Mouse (Mus musculus) spleen, postnatal 10 days (tissue): ENCODE data around the gene Stat4.

Source experiments
- DNase-seq, 2 experiments: peaks; one replicate each; pipeline ENCODE4 v3.0.0; 2021 to 2022; ENCODE audit warnings: low spot score in 2 of 2

Stat4 gene

DNA sequence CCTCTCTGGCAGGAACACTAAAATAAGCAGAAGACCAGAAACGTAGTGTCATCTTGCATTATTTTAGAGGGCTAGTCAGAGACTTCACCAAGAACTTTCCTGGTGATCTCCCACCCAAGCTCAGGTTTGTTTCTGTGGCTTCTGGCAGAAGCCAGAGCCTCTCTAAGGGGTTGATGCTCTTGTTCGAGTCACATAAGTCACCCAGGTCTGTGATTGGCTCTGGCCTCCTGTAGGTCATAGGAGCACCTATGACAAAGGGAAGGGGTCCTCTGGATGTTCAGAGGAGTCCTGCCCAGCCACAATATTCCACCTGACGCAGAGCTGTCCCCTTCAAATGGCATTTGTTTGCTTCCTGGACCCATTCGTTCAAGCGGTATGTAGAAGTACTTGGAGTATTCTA is at the start of gene Stat4:
Gene Stat4, plus strand, starts transcription at position 301 of the 400 bp plus-strand sequence.
- DNase-seq = no peak

DNA sequence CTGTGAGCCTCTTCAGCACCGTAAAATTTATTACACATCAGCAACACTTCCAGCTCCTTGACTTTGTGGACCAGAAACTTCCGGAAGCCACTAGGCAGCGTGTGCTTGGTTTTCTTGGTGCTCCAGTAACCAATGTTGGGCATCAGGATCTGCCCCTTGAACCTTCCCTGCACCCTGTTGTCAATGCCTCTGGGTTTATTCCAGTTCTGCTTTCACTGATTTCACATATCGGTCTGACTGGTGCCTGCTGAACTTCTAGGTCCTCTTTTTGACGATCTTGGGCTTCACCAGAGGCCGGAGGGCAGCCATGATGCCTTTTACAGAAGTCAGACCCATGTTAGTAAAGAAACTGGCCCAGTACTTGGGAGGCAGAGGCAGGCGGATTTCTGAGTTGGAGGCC is 48.6 kb upstream of the Stat4 start:
- no peak for DNase-seq

DNA sequence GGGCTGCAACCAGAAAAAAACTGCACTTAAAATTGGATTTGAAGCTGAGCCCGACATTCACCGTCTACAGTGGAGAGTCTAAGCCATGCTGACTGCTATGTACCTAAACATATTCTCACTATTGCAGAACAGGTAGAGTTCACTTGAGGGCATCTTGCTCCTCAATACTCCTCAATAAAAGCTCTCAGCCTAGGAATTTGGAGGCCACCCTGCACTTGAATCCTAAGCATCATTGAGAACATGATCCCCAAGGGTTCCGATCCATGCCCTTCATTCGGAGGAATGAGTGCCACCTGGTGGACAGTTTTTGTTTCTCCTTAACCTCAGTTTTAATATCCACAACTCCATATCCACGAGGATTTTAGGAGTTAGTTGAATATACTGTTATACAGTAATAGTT is 42.2 kb upstream of the Stat4 start:
- peak in 1 of 2 experiments; percentile 30 for DNase-seq

GRCm38 (mm10) chr1:51947116-51947515 is 39.8 kb upstream of the Stat4 start:
- DNase-seq = no peak

GRCm38 (mm10) chr1:51964647-51965046 is 22.3 kb upstream of the Stat4 start:
- DNase-seq = no peak

- no peak for DNase-seq
Measured at GRCm38 (mm10) chr1:51968994-51969393, 18.0 kb upstream of the Stat4 start.

DNA sequence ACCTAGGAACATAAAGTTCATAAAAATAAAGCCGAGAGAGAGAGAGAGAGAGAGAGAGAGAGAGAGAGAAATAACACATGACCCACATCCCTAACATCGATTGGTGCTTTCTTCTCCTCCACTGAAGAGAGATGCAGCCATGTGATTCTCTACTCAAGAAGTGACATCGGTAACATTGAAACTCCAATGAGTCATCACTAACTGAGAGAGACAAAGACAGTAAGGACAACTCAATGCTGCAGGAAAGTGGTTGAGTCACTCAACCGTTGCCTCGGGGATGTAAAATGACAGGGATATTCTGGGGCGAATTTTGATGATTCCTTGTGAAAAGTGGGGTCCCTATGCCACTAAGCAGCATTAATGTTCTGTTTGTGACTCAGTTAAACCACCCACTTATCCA is 16.8 kb upstream of the Stat4 start:
- no peak for DNase-seq

- no peak for DNase-seq
Measured at GRCm38 (mm10) chr1:51975589-51975988, 11.4 kb upstream of the Stat4 start.

DNA sequence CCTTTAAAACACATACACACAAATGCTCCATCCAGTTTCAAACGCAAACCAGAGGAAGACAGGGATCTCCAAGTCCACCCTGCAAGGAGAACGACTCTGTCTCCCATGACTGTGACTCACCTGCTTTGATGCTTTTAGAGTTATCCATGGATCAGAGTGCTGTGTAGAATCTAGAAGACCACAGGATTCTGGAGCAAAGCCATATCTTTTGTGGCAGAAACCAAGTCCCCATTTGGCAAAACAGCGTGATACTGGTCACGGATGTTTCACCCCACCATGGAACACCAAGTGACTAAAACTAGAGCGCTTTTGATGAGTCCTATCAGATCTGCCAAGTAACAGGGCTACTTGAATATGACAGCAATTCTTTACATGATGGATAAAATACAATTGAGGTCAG is 7.9 kb upstream of the Stat4 start:
- DNase-seq = no peak

GRCm38 (mm10) chr1:51991983-51992609 is 5.1 kb downstream of the Stat4 start:
- no peak for DNase-seq

DNA sequence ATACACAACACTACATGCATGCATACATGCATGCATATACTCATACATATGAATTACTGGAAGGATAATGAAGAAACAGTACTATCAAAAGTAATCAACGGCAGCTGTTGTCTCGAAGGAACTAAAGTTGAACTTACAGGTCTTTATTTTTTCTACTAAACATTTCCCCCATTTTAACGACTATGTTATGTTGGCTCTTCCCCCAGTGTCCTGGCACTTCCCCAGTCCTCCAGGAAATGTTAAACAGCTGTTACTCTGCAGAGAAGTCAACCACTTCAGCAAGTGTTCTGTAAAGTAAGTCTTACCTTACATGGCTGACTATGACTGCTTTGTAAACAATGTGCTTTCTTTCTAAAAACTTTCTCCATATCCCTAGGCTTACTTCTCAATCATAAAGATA is 9.1 kb downstream of the Stat4 start:
- DNase-seq = no peak

DNA sequence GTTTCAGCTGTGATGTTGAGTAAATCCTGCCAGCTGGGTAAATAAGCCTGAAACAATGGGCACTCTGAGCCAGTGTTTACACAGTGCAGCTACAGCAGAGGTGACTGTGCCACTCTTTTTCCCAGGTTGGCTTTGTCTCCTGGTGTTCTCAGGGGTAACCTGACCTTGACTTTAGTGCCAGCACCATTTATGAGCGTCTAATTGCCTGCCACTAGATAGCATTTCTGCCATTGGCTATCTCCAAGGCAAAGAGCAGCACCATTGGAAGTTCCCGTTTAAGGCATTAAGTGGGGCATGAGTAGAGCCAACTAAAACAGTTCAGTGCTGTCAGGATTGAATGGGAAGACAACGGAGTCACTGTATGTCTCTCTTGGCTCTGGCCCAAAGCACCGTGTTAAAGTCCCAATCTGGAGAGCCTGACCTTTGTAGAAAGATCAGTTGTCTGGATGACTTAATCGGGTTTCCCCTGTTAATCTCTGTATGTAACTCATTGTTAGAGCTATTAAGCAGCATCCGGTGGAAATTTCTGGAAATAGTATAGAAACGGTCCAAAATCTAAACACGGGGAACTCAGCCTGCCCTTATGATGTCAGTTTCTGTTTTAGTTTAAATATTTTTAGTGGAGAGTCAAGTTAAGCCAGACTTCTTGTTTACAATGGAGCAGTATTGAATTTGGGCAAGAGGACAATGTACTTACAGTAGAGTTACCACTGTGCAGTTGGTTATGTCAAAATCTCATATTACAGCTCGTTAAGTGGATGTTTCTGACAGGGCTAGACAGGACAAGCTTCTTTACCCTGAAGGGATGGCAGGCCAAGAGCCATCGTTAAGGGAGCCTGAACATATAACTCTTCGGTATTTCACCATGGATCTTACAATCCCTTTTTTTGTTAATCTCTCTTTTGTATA is 10.1 kb downstream of the Stat4 start:
- no peak for DNase-seq

DNA sequence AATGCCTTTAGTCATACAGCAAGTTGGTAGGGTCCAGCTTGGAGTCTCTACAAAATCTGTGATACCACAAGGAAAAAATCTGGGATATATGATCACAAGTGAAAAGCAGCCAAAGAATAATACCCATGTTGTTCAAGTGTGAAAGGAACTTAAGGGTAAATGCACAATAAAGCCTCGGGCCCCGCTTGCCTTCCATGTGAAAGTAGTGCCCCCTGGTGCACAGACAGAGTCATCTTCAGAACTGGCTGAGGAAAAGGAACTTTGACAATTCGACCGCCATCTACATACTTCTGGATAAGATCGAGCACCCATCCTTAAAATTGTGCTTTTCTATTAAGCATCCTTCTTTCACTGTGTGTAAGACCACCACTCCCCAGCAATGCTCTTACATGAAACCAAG is 11.6 kb downstream of the Stat4 start:
- DNase-seq = peak in 1 of 2 experiments; percentile 50

- peak; percentile 60 to 84 for DNase-seq
Measured at GRCm38 (mm10) chr1:52004096-52004495, 17.1 kb downstream of the Stat4 start.

DNA sequence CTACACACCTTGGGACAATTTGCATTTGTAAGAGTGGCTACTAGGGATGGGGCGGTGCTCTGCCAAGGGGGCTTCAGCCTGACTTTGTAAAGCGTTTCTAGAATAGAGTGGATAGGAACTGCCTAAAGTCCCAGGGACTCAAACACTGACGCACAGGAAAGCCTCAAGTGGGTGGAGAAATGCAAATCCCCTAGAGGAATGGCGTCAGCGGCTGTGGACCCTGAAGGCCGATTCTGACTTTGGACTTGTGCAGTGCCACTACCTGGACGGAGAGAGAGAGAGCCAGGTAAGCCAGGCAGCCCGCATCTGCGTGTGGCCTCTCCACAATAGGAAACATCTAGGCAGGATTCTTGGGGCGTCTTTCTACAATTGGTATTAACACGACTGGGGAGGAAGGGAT is 21.5 kb downstream of the Stat4 start:
- DNase-seq = peak in 1 of 2 experiments; percentile 28

- DNase-seq = no peak
Measured at GRCm38 (mm10) chr1:52008947-52009346, 22.0 kb downstream of the Stat4 start.

DNA sequence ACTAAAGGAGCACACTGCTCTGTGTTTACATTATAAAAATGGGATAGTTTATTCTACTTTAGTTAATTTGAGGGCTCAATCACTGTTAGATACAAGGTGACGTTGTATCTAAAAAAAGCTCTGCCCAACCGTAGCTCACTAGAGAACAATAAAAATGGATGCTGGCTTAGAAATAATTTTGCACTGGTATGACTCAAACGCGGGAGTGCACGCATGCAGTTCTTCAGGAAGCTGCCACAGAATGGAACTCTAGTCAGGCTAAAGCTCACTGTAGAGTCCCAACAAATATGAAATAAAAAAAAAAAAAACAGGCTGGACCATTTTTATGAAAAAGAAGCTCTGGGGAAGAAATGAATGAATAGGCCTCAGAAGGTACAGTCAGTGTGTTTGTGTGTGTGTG is 23.8 kb downstream of the Stat4 start:
- DNase-seq = no peak

DNA sequence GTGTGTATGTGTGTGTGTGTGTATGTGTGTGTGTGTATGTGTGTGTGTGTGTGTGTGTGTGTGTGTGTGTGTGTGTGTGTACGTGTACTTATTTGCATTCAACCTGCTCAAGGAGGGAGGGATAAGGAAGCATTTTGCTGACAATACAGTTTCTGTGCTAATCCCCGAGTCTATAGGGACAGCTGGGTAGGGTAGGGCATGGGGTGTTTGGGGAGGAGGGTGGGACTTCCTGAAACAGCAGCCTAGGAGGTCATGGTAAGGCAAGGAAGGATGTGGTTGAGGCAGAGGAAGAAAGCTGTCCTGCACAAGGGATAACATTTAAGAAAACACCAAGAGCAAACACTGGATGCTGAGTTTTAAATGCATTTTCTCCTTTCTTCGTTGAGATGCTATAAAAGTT is 24.3 kb downstream of the Stat4 start:
- DNase-seq = no peak

DNA sequence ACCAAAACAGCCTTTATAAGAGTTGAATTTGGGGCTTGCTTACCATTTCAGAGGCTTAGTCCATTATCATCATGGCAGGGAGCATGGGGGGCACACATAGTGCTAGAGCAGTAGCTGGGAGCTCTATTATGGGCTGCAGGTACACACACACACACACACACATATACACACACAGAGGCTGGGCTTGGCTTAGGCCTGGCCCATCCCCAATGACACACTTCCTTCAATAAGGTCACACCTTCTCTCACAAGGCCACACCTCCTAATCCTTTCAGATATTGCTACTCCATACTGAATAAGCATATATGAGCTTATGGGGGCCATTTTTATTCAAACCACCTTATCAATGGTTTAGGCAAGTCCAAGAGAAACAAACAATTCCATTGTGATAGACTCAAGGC is 25.3 kb downstream of the Stat4 start:
- no peak for DNase-seq

DNA sequence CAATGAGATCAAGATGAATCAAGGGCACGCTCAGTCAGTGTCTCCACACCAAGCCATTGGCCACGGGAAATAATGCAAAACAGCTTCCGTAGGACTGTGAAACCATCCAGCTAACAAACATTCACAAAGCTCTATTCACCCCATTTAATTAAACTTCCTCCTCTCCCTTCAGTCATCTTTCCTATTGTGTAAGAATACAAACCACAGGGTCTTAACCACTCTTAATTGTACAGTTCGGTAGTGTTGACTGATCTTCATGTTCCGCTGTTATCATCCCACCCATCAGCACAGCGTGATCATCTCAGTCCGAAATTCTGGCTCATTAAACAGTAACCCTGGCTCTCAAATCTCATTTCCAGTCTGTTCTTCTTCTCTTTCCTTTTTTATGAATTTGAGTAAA is 25.8 kb downstream of the Stat4 start:
- DNase-seq = no peak

- no peak for DNase-seq
Measured at GRCm38 (mm10) chr1:52019621-52020020, 32.7 kb downstream of the Stat4 start.

- no peak for DNase-seq
Measured at GRCm38 (mm10) chr1:52021936-52022725, 35.2 kb downstream of the Stat4 start.
